Mouse (Mus musculus): ENCODE measurements around the gene Cfap97. TPM values are rescaled to one million over a fixed set of nuclear protein-coding genes. Genes with fewer than 3 reads are reported as not detected.
"Not testable (repeated sequence)": the region's sequence is repeated elsewhere in the genome, so short reads cannot be mapped to it uniquely, and the experiment has no call there.

Gene Cfap97
- 10 to 100 TPM; 18.0 to 19.1 TPM for total RNA-seq (2021)
- long read RNA-seq, full-length matches to known transcripts, result 3 of 3 reads
- long read RNA-seq, partial matches to known transcripts, result 0 of 3 reads
- long read RNA-seq, other reads (novel, unspliced or antisense), result 0 of 3 reads

GRCm38 (mm10) chr8:46151202-46152062, at the start of gene Cfap97:
TSS of gene Cfap97 (plus strand) at chr8:46151771.
- peak; percentile 60 to 63 for DNase-seq (ENCODE audit: low spot score in 2 of 2)

GRCm38 (mm10) chr8:46103434-46103833, 48.1 kb upstream of the Cfap97 start:
- DNase-seq (ENCODE audit: low spot score in 2 of 2), result no peak

DNA sequence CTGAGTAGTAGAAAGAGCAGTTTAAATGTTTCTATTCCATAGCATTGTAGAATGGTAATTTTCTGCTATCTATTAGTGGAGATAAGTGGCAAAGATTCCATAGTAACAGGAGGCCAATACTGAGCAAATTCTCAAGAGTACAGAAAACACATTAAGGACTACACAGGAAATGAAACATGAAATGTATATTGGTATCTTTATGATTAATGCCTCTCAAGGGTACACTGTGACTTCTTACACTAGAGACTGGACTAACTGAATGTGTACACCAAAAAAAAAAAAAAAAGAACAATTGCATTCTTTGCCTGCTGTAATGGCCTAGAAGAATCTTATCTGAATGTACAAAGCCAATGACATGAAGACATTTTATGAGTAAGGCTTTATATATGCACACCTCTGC, 43.9 kb upstream of the Cfap97 start:
- DNase-seq (ENCODE audit: low spot score in 2 of 2), result no peak

DNA sequence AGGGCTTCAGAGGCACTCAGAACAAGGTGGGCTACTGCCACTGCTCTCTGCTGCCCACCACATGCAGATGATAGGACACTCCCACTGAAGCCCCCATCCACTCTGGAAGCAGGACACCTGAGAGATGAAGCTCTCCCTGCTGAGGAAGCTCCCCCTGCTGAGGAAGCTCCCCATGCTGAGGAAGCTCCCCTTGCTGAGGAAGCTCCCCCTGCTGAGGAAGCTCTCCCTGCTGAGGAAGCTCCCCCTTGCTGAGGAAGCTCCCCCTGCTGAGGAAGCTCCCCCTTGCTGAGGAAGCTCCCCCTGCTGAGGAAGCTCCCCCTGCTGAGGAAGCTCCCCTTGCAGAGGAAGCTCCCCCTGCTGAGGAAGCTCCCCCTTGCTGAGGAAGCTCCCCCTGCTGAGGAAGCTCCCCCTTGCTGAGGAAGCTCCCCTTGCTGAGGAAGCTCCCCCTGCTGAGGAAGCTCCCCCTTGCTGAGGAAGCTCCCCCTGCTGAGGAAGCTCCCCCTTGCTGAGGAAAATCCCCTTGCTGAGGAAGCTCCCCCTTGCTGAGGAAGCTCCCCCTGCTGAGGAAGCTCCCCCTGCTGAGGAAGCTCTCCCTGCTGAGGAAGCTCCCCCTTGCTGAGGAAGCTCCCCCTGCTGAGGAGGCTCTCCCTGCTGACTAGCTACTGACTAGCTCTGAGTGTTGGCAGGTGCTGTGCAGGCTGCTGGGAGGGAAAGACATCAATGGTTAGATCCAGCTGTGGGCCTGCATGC, 38.0 kb upstream of the Cfap97 start:
- not testable (repeated sequence) for DNase-seq (ENCODE audit: low spot score in 2 of 2)

DNA sequence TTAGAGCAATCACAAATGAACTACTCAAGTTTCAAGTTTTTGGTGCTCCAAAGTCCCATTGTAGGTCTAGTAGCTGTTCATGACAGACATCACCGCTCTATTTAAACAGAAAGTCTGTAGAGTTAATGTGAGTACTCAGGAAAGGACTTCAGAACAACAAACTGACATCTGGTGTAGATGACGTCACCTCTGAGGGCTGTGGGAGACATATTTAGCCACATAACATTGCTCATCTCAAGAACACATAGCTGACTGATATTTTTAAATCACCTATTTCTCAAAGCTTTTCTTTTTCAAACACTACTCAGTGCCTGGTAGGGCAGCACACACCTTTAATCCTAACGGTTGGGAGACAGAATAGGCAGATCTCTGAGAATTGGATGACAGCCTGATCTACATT, 34.4 kb upstream of the Cfap97 start:
- no peak for DNase-seq (ENCODE audit: low spot score in 2 of 2)

DNA sequence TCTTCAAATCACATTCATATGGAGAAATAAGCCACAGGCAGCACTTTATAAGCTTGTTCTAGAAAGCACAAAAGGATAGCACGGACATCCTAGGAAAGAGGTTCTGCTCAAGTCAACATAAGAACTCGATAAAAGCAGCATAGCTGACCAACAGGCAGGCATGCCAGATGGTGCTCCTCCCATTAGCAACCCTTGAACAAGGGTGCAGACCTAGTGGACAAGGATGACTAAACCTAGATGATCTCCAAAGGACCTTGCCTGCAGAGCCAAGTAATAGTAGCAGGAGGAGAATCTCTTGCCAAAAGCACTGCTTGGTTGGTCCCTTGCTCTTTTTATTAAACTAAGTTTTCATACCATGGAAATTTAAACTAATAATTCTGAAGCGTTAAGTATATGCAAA, 32.4 kb upstream of the Cfap97 start:
- no peak for DNase-seq (ENCODE audit: low spot score in 2 of 2)

DNA sequence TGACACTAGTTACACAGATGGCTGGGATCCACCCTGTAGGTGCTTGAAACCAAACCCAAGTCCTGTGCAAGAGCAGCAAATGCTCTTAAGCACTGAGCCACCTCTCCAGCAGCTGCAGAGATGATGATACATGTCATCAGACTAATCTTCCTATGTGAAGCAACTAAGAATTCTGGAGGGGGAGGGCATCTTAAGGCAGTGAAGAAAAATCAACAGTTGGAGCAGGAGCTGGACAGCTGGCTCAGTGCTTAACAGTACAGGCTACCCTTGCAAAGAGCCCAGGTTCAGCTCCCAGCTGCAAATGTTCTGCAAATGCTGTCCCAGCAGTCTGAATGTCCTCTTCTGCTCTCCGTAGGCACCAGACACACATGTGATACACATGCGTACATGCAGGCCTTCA, 29.1 kb upstream of the Cfap97 start:
- DNase-seq (ENCODE audit: low spot score in 2 of 2), result no peak

- no peak for DNase-seq (ENCODE audit: low spot score in 2 of 2)
Measured at GRCm38 (mm10) chr8:46130426-46130825, 21.1 kb upstream of the Cfap97 start.

- DNase-seq (ENCODE audit: low spot score in 2 of 2), result not testable (repeated sequence)
Measured at GRCm38 (mm10) chr8:46135546-46135945, 16.0 kb upstream of the Cfap97 start.

DNA sequence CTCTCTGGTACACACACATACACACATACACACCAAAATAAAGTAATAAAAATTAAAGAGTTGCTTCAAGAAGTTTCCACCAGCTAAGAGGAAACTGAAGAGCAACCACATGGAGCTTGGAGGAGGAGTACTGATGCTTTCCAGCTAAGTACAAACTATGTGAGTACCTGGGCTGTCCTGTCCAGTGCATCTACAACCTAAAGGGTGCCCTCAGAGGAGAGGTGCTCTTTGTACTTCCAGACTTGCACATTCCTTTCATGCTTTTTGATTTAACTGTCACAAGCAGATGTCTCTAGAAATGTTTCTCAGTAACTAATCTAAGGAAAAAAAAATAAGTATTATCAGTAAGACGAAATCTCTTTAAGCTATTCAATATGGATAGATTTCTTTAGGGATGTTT, 14.2 kb upstream of the Cfap97 start:
- no peak for DNase-seq (ENCODE audit: low spot score in 2 of 2)

- no peak for DNase-seq (ENCODE audit: low spot score in 2 of 2)
Measured at GRCm38 (mm10) chr8:46137843-46138596, 13.6 kb upstream of the Cfap97 start.

DNA sequence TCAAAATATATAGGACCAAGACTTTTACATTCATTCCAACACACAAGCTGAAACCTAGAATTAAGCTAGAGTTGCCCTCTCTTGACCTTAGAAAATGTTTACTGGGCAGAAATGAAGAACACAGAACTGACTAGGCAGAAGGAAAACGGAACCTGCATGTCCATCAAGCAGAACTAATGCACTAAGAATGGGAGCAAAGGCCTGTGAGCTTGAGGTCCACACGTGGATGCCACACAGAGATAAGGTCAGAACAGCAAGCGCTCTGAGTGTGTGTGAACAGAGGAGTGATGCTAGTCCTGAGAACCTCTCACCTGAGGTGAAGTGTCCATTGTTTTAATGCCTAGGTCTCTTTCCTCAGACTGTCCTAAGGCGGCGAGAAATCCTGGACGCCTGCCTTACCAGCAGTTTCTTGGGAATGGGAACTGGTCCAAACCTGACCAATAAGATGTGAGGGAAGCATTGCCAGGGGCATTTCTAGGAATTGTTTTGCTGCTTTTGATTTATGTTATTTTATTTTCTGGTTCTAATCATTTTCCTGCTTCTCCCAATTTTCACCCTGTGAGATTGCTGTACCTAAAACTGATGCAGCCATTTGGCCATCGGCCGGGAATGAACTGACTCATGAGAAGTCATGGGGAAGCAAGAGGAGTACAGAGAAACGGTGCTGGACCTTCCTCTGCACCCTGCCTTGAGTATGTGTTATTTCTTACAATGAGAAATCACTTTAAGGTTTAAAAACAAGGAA, 11.0 kb upstream of the Cfap97 start:
- no peak for DNase-seq (ENCODE audit: low spot score in 2 of 2)

GRCm38 (mm10) chr8:46141688-46142087, 9.9 kb upstream of the Cfap97 start:
- DNase-seq (ENCODE audit: low spot score in 2 of 2), result no peak

DNA sequence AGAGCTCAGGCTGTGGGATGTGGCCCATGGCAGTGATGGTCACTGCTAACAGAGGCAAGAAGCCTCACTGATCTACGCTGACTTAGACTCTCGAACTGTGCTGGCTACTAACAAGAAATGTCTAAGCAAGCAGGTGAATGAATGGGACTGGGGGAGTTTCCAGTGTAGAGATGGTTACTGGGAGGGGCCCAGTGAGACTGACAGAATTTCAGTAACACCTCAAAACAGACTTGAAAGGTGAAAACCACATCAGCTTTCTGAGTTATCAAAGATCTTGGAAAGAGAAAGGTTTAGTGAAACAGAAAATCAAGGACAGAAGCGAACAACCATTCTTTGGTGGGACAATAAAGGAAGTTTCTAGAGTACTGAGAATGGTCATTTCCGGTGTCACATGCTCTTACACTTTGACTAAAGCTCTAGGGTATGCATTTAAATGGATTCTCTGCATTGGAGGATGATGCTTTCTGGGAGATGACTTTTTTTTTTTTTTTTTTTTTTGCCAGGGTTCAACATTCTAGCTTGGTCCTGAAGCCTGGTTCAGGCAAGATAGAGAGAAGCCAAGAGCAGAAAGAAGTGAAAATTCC, 9.0 kb upstream of the Cfap97 start:
- DNase-seq (ENCODE audit: low spot score in 2 of 2), result no peak

- no peak for DNase-seq (ENCODE audit: low spot score in 2 of 2)
Measured at GRCm38 (mm10) chr8:46143470-46143869, 8.1 kb upstream of the Cfap97 start.

GRCm38 (mm10) chr8:46143924-46144323, 7.6 kb upstream of the Cfap97 start:
- DNase-seq (ENCODE audit: low spot score in 2 of 2), result no peak

DNA sequence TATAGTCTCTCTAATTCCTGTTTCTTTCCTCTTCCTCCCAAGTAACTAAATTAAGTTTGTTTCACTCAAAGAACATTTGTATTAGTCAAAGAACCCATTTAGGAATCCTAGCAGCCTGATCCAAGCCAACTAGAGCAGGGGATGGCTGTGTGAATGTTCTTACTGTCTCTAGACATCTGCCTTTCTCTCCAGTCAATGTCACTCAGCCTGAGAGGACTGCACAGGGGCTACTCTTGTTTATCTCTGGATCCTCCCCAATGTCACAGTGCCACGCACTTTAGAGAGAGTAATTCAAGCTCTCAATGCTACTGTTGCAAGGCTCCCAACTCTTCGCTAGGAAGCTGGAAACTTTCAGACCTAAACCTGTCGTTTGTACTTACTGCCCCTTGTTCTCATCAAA, 5.4 kb upstream of the Cfap97 start:
- no peak for DNase-seq (ENCODE audit: low spot score in 2 of 2)

DNA sequence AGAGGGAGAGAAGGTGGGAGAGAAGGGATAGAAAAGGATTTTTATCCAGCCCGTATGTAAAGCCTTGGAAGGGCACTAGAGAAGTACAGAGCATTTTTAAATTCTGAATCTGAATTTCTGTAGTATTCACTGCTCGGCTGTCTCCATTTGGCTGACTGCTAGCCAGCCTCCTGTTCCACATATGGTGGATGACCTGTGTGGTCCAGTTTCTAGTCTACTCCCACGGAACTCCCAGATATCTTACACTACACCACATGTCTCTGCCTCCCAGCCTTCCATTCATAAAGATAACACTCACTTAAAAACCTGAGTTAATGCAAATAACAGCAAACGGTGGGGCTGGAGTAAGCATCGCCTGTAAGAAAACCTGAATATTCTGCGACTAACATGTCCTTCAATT, 2.3 kb upstream of the Cfap97 start:
- DNase-seq (ENCODE audit: low spot score in 2 of 2), result no peak

DNA sequence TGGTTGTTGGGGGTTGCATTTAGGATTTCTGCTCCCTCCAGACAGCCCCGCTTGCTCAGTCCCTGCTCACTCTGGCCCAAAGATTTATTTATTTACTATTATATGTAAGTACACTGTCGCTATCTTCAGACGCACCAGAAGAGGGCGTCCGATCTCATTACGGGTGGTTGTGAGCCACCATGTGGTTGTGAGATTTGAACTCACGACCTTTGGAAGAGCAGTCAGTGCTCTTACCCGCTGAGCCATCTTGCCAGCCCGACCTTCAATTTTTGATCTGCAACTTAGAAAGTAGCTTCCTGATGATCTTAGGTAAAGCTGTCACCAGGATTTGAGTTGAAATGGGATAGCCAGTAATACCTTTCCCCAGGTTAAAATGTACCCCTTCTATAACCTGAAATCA, 1.8 kb upstream of the Cfap97 start:
- no peak for DNase-seq (ENCODE audit: low spot score in 2 of 2)
